Mouse (Mus musculus) cerebral cortex, adult 2 months (tissue): ENCODE measurements around the gene Emid1.

Source experiments
- WGBS: fragments of 180-500 bp; shearing (Covaris S2); methylation state at CpG from one replicate; pipeline ENCODE4 v1.1.7; 2018; 5-methylcytosine and 5-hydroxymethylcytosine counted together

Emid1 gene

DNA sequence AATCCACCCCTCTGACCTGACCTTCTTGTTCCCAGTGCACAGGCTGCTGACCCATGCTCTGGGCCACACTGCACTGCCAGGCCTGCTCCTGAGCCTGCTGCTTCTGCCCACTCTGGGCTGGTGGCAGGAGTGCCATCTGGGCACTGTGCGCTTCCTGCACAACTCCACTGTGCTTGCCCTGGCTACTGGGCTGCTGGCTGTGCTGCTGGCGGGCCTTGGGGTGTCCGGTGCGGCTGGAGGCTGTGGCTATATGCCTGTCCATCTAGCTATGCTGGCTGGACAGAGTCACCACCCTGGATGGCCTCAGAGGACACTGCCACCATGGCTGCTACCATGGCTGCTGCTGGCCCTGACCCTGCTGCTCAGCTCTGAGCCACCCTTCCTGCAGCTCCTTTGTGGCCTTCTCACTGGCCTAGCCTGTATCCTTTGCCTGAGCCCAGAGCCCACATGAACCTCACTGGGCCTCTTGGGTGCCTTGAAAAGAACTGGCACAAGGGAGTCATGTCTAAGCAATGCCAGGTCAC is 48.0 kb downstream of the Emid1 start:
- WGBS = 93% methylated on average over 4 of the region's 4 CpGs

DNA sequence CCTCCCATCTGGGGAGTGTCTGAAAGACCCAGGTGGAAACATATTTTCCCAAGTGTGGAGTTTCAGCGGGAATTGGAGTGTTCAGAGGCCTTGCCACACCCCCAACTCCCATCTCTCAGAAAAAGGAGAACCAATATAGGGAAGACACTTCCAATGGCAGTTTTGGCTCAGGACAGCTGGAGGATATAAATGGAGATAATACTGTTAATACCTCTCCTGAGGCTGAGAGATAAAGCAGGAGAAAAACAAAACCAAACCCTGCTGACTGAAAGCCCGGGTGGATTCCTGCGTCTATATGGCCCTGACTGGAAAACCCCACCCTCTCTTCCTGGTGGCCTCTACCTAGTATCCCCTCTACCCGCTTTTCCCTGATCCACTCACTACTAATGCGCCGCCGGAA is 49.7 kb downstream of the Emid1 start:
- 94% methylated on average over 7 of the region's 7 CpGs for WGBS

DNA sequence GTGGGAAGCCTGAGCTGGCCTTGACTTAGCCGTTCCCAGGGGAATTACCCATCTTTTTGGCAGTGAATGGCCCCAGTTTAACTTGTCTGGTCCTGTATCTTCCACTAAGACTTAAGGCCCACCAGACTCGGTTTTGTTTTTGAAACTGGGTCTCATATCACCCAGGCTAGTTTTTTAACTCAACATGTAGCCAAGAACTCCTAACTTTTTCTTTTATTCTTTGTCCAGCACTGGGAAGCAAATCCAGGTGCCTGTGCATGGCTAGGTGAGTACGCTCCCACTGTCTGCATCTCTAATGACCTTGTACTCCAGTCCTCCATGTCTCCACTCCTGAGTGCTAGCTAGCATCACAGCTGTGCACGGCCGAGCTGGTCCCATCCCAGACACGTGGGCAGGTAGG is 50.4 kb downstream of the Emid1 start:
- WGBS = 85% methylated on average over 6 of the region's 6 CpGs

DNA sequence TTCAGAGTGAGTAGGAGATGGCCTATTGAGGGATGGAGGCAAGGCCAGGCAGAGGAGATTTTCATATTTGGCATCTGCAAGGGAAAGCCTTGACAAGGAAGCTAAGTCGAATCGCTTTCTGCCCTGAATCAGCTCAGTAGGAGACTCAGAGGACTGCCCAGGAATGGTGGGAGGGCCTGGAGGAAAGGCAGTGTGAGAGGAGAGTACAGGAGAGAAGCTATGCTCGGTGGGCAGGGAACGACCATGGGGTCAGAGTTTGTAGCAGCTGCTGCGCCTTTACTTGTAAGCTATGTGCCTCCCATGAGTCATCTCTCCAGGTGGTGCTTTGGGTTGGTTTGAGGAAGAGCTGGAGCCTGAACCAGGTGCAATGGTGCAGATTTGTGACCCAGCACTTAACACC is 51.3 kb downstream of the Emid1 start:
- WGBS = 39% methylated on average over 5 of the region's 5 CpGs

DNA sequence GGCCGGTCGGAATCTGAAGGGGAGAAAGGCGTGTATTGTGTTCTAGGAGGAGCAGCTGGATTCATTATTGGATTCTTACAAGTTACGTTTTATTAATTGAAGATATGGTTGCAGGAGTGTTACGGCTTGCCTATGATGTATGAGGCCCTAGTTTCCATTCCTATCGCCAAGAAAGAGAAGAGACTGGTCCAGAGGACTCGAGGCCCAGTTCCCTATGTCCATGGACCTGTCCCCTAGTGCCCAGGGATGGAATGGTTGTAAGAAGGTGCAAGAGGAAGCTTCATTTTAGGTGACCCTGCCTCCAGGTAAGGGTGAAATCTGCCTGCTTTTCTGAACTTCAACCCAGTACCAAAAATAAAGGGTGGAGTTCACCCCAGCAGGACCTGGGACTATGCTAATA is 51.8 kb downstream of the Emid1 start:
- 2% methylated on average over 7 of the region's 7 CpGs for WGBS

DNA sequence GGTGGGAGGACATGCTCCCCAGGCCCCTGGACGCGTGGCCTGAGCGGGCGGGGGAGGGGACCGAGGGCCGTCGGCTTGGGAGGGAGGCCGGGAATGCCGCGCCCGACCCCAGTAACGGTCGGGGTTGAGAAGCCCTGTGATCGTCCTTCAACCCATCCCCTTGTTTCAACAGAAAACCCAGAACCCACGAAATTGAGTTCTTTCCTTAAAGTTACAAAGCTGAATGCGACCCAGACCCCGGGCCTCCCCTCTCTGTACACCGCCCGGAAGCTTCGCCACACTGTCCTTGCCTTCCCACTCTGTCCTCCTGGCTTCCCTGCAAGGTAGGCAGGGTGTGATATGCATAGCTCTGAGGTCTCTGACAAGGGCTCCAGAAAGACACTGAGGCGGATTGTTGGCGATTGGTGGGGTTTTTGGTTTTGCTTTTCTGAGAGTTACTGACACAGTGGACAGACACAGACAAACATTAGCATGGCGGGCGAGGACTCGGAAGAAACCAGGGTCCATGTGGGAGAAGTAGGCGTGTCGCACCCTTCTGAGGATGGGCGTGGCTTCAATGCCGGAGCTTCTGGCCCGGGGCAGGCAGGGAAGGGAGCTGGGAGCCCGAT is 52.4 kb downstream of the Emid1 start:
- WGBS = under 1% methylated on average over 31 of the region's 31 CpGs

DNA sequence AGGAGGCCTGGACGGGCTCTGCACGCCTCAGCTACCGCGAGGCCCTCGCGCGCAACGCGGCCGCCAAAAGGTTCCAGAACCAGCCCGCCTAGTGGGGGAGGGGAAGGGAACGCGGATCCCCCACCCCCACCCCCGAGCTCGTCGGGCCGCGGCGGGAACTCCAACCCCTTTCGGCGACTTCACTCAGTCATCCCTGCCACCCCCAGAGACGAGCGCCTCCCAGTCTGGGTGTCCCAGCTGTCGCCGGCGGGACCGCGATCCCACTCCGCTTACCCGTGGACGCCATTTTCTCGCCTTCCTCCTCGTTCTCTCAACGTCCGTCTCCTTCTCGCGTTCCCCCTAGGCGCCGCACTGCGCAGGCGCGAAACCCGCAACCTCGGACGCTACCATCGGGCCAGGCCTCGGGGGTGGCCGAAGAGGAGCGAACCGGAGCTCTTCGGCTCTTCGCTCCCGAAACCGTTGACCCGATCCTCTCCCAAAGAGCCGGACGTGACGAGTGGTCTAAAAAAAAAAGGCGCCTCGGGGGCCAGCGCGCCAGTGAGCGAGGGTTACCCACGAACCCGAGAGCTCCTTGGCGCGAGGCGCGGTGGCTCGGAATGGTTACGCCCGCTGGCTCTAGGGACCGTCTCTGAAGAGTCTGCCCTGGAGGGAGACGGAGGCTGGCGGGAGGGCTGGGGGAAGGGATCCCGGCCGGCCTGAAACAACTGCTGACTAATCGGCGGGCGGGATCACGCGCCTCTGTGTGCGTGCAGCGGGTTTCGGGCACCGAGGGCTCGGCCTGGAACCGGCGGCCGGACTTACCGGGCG is 53.1 kb downstream of the Emid1 start, which contains the start of the genes Rhbdd3 and Ewsr1:
Gene Rhbdd3, plus strand, starts transcription at position 191 of the 807 bp plus-strand sequence.
Gene Ewsr1, minus strand, starts transcription at position 531 of the 807 bp plus-strand sequence.
- WGBS = under 1% methylated on average over 91 of the region's 92 CpGs

DNA sequence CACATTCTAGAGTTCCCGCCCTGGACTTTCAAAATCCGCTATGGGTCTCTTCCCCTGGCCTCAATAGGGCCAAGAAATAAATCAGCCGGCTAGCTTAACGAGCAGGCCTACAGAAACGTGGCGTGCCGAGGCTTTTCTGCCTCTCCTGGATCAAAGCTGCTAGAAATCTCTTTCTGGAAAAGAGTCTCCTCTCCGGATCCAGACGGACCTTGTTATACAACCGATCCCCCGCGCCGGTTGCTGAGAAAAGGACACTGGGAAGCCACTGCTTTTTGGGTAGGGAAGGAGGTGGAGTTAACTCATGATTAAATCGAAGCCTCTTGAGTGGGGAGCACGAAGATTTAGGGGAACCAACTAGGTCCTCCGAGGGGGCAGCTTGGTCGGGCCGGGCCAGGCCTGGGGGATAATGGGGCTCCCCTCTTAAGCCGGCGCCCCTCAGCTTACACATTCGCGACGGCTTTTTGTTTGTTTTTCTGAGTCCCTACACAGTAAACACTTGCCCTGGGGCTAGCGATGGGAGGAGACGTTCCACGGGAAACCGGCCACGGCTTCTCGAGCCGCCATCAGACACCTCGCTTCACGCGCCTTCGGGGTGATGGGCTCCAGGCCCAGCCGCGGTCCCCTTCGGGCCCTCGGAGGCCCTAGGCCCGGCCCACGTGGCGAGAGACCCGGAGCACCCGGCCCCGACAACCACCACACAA is 53.9 kb downstream of the Emid1 start:
- under 1% methylated on average over 44 of the region's 44 CpGs for WGBS

DNA sequence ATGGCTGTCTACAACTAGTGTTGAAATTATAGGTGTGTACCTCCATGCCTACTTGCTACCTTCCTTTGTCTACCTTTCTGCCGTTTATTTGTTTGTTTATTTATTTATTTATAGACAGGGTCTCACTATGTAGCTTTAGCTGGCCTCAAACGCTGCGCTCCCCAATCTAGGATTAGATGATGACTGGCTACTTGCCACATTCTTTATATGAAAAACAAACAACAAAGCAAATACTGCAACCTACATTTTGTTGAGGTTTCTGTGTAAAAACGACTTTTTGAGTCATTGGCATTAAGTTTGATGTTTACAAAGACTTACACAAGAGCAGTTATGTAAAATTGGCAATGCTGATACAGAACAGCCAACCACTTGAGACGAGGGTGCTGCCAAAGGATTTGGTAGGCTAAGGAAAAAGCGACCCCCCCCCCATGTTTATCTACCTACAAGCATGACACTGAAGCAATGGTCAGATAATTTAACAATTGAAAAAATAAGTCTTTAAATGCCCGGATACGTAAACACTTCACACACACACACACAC is 55.5 kb downstream of the Emid1 start:
- 24% methylated on average over 8 of the region's 8 CpGs for WGBS

DNA sequence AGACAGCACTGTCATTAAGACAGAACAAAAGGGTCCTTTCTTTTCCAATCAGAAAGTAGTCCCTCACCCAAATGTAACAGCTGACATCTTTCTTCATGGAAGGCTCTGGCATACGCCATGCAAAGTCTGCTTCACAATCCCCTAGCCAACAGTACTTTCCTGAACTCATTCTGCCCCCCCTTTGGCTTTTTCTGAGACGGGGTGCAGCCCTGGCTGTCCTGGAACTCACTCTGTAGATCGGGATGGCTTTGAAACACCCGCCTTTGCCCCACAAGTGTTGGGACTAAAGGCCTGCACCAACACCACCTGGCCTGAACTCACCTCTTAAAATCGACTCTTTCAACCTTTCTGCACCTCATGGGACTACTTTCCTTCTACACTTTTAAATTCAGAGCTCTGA is 56.2 kb downstream of the Emid1 start:
- WGBS = 47% methylated on average over 5 of the region's 5 CpGs

DNA sequence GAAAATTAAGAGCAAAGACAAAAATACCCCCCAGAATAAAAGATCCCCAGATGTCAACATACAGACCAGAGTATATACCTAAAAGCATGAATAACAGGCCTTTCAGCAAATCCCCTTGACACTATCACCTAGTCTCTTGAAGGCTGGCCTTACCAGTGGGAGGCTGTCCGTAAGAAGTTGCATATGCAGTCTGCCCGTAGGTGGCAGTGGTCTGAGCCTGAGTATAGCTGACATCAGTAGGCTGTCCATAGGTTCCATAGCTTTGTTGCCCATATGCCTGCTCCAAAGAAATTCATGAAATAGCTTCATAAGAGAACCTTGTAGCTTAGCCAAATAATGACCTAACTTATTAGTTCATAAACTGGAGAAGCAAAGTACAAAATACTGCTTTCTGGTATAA is 60.4 kb downstream of the Emid1 start:
- 19% methylated on average over 2 of the region's 2 CpGs for WGBS

DNA sequence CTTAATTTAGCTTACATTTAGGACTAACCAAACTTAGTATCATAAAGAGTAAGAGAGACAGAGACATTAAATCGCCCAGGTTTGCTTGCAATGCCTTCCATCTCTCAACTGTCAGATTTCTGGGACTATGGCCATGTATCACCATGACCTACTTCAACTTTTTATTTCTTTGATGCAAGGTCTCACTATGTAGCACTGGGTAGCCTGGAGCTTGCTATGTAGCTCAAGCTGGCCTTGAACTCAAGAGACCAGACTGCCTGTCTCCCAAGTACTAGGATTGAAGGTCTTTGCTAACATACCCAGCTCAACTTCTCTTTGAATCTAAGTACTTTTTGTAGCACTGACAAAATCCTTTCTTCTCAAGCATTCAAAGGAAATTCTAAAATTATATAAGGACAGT is 62.9 kb downstream of the Emid1 start:
- 89% methylated on average over 1 of the region's 1 CpGs for WGBS

DNA sequence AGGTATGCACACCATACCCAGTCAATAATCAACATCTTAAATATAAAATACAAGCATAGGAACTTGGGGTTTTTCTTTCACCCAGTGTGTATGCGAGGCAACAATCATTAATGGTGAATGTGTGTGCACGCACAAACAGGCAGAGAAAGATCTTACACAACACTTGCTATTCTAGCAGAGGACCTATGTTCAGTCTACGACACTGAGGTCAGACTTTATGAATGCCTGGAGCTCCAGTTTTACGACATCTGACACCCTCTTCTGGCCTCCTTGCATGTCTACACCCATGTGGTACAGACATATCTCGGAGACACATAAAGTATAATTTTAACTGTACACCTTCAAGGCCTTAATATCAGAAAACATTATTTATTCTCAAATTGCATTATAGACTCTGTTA is 75.2 kb downstream of the Emid1 start:
- WGBS = 81% methylated on average over 4 of the region's 5 CpGs

DNA sequence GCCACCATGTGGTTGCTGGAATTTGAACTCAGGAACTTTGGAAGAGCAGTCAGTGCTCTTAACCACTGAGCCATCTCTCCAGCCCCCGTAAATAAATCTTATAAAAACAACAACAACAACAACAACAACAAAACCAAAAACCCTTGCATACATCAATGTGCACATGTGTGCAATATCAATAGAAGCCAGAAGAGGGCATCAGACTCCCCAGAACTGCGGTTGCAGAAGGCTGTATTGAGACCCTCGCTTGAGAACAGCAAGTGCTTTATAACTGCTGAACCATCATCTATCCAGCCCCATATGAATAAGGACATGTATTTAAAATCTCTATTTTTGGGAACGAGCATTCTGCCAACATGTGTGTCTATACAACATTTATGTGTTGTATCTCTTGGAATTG is 77.2 kb downstream of the Emid1 start:
- 38% methylated on average over 4 of the region's 4 CpGs for WGBS

DNA sequence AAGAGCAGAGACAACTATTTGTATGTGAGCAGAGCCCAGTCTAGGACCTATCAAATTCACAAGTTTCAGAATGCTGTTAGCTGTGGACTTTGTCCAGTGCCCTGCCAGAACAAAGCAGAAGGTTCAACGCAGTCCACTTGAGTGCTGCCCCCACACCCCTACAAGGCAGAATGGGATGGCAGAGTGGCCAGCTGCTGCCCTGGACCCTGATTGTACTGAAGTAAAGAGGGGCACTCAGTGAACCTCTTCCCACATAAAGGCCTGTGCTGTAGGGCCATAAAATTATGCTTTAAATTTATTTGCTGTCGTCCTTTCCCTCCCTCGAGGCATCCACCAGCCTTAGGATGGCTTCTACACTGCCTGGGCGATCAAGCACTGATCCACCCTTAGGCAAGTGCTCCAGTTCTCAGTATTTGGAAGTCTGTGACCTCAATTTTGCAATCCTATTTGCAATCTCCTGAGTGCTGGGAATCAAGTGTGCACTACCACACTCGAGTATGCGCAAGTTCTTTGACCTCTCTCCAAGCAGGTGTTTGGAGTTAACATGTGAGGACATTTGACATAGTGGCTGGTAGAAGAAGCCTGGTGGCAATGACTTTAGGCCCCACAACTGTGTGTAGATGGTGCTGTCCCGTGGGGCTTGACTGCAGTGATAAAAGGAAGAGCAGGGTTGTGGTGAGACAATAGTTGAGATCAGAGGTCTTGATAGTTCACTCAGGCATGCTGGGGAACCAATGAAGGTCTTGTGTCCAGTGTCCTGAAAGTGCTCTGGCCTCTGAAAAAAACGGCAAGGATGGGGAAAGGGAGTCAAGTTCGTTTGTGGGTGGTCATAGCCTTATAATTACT is 83.7 kb downstream of the Emid1 start:
- WGBS = 79% methylated on average over 9 of the region's 9 CpGs

DNA sequence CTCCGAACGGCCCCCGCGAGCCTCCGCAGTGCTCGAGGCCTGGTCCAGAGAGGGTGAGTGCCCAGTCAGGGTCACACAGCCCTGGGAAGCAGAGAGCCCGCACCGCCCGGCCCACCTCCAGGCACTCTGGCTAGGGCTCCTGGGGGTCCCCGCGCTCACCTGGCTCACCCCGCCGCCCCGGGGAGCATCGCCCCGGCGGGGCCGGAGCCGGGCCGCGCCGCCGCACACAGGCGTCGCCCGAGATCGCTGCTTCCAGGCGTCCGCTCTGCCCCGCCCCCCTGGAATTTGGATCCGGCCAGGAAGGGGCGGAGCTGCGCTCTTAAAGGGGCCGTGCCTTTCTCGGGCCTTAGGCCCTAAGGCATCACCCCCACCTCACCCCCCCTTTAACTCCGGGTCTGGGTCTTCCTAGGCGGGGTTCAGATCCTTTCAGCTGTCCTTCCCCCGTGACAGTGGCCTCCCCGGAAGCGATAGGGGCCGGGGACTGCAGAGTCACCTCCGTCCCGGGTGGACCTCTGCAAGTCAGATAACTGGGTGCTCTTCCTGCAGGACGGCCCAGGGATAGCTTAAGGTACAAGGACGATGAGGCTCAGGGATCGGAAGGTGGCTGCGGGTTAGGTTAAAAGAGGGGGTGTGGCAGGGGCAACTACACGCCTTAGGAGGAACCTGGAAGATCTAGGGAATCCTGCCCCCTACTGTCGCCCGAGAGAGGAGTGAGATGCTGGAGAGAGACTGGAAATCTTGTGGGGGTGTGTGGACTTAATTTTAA is 86.8 kb downstream of the Emid1 start, which contains the start of gene Gas2l1:
Gene Gas2l1, minus strand, starts transcription at position 272 of the 766 bp plus-strand sequence.
- WGBS = under 1% methylated on average over 49 of the region's 50 CpGs

DNA sequence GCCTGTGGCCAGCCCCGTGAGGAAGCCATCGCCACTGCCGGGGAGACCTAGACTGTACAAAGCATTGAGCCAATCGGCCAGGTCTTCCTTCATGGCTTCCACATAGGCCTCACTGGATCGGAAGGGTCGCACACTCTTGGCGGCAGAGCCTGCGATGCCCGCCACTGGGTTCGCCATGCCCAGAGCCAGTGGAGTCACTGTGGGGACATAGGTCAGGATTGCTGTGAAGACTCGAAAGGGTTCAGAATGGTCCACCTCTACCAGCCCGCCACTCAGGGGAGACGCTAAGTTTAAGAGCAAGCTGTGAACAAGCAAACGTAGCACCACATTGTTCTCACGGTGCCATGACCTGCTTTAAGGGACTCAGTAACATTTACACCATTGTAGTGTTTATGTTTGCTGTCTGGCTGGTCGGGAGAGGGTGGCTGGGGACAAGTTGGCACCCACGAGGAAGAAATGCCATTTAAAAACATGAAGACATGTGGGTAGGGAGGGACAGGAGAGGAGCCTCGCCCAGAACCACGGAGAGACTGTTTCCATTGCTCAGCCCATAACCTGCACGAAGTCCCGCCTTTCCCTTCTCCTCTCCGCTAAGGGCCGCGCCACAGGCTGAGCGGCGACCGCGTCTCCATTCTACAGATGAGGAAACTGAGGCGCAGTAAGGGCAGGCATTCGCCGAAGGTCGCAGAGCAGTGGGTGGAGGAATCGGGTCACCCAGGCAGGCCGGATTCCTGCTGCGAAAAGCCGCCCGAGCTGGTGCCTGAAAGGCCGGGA is 87.6 kb downstream of the Emid1 start:
- 14% methylated on average over 38 of the region's 38 CpGs for WGBS

DNA sequence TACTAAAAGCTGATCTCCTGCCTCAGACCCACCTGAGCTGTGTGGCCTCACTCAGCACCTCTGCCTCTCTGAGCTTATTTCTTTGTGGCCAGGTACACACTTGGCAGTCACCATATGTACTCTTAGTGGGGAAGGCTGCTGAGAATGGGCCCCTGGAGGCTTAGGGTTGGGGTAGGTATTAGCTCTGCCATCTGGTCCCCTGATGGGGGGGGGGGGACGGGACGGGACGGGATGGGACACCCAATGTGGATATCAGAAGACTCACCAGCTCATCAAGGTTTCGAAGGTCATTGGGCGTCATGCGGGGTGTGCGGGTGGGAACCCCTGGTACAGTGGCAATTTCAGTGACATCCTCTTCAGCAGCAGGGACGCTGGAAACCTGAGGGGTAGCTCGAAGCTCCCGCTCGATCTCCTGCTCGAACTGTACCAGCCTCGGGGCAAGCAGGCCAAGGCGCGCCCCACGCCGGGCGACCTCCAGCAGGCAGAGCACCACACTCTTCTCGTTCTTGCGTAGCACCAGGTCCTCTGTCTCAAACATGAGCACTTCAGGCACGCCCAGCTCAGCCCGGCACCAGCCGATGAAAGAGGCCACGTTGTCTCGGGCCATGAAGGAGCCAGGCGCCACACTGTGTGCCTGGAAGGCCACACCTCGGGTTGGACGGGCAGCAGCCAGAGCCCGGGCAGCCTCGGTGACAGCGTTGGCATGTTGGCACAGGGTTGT is 88.3 kb downstream of the Emid1 start:
- 52% methylated on average over 31 of the region's 31 CpGs for WGBS
